Mouse (Mus musculus): ENCODE measurements around the gene Krt12.

DNA sequence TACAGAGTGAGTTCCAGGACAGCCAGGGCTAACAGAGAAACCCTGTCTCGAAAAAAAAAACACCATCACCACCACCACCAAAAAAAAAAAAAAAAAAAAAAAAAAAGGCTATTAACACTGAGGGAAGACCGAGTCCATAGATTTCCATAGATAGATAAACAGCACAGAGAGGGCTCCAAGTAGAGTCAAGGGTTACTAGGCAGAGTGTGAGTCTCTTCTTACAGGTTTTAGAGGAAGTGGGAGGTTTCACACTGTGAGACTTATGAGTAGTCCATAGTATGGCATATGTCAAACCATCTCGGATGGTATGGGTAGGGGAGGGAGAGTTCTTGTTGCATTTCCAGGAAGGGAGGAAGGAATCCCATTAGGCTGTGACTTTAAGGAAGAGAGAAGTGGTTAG lies 24.0 kb downstream of the Krt12 start:
- TF ChIP-seq CTCF (IDR thresholded peaks at IDR 0.05; ENCODE audit: low read depth, low read length): no peak
- TF ChIP-seq POLR2A (IDR thresholded peaks at IDR 0.05; ENCODE audit: extremely low read depth, insufficient read depth, low read length): no peak

All from liver, adult 2 months (tissue).